8 mouse cellular contexts compared by ENCODE assay signal in the genomic region with DNA sequence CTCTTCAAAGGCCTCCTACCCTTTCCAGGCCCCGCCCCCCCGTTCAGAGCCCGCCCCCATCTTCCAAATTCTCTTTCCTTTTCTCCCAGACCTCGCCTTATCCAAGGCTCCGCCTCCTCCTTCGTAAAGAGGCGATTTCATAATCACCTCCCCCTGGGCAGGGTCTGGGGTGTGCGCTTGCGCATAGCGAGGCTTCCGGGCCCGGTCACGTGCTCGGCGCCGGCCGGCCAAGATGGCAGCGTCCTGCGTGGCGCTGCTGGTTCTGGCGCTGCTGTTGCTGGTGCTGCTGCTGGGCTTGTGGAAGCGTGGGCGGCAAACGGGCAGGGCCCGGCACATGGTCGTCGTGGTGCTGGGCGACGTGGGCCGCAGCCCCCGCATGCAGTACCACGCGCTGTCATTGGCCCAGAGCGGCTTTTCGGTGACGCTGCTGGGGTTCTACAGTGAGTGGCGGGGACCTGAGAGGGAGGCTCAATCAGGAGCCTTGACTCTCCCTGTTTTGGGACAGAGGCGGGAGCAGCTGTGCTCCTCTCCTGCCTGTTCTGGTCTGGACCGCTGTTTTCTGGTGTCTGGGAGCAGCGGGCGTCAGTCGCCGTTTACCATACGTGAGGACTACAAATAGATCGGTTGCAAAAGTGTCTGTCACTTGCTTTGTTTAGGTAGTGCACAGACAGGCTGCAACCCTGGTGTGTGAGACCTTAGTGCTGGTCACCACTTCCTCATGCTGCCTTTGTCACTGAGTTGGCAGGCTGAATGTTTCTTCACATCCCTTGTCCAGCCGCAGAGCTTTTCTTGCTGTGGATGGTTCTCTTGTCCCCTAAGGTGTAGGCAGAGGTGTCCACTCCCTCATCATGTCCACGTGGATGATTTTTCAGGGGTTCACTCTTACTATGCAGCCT. TPM values are rescaled to one million over a fixed set of nuclear protein-coding genes. Genes with fewer than 3 reads are reported as not detected.
A peak's percentile ranks its signal among the peaks of the same experiment; 100 is the strongest.
DNase-seq lines count a peak whose midpoint lies in the region; ATAC-seq lines count a peak whose summit lies in the region.

Alg1 (plus strand) TSS at position 204 of the 896 bp plus-strand sequence.

- peak; percentile 97 for ATAC-seq in hindbrain, embryonic 11.5 days (ENCODE audit: low FRiP score)

- DNase-seq in Muller cell, postnatal 12 days (ENCODE audit: inconsistent ontology term): peak; percentile 96
- DNase-seq in cerebellum, adult 9-11 months: peak; percentile 95
- peak; percentile 82 to 96 for DNase-seq in frontal cortex, adult 2 months (ENCODE audit: extremely low spot score in 1 of 2, low spot score in 1 of 2)
- peak; percentile 94 for DNase-seq in hindbrain, embryonic 11.5 days (ENCODE audit: low spot score)
- peak; percentile 91 to 95 for DNase-seq in layer of hippocampus, postnatal 10 days (ENCODE audit: low spot score in 2 of 2)
- peak; percentile 98 for DNase-seq in lung, postnatal 10 days
- DNase-seq in ovary, postnatal 36 days (ENCODE audit: low spot score): peak; percentile 93
- DNase-seq in thymus, postnatal 25 days: peak; percentile 89

- 0 out of 2 replicates have a peak within 1 kb of the TSS, but pooled peaks have one; percentile 0 for H3K27ac ChIP-seq in hindbrain, embryonic 11.5 days (ENCODE audit: low read depth, low read length)

- H3K36me3 ChIP-seq in hindbrain, embryonic 11.5 days (ENCODE audit: control insufficient read depth, insufficient read depth, low read length): no peaks in the 10 kb centered on the region

- no peaks in the 10 kb centered on the region for H3K4me1 ChIP-seq in hindbrain, embryonic 11.5 days (replicated peaks; ENCODE audit: control insufficient read depth, insufficient read depth, low read length)

- H3K9ac ChIP-seq in hindbrain, embryonic 11.5 days (ENCODE audit: low read depth, low read length): peak within 1 kb of the TSS; percentile 87

- H3K4me2 ChIP-seq in hindbrain, embryonic 11.5 days (replicated peaks; ENCODE audit: low read depth, low read length): peak within 1 kb of the TSS; percentile 50

- H3K9me3 ChIP-seq in hindbrain, embryonic 11.5 days (ENCODE audit: control insufficient read depth, low read length): no peaks in the 10 kb centered on the region

- 2% methylated on average over 47 of the region's 47 CpGs for WGBS in hindbrain, embryonic 11.5 days

- H3K27me3 ChIP-seq in hindbrain, embryonic 11.5 days (ENCODE audit: control insufficient read depth, insufficient read depth, low read length): no peaks in the 10 kb centered on the region

- H3K4me3 ChIP-seq in hindbrain, embryonic 11.5 days (ENCODE audit: low read depth, low read length): peak within 1 kb of the TSS; percentile 84

RNA-seq across cellular contexts. Expression of gene Alg1, which starts in this region (rescaled TPM):
- 52.9 and 56.7 TPM in 2 replicates for polyA plus RNA-seq in frontal cortex, adult 2 months (2012; rRNA removed)
- 25.5 and 28.1 TPM in 2 replicates for polyA plus RNA-seq in hindbrain, embryonic 11.5 days (2014; fragmentation: Nextera tagmentation; extraction: Ambion mirVana)
- total RNA-seq in layer of hippocampus, postnatal 10 days (2021): 10 to 100 TPM; 29.7 to 32.3 TPM

Comparison
In these comparisons a context has a peak if more than half of its experiments do, and no peak if none do; other contexts are left out.
1. Peak in every context shown above with its lines: DNase-seq, ATAC-seq, H3K4me3 ChIP-seq and H3K27ac ChIP-seq.